Mouse (Mus musculus) right cerebral cortex, postnatal 36 days (tissue): ENCODE results near the gene Pla2g3.
A peak's percentile ranks its signal among the peaks of the same experiment; 100 is the strongest.

ENCODE experiments used
- DNase-seq, 2 experiments: peaks; one replicate each; pipeline ENCODE4 v3.0.0; 2022; ENCODE audit warnings: low spot score in 2 of 2, mixed read lengths in 1 of 2

Gene Pla2g3

DNA sequence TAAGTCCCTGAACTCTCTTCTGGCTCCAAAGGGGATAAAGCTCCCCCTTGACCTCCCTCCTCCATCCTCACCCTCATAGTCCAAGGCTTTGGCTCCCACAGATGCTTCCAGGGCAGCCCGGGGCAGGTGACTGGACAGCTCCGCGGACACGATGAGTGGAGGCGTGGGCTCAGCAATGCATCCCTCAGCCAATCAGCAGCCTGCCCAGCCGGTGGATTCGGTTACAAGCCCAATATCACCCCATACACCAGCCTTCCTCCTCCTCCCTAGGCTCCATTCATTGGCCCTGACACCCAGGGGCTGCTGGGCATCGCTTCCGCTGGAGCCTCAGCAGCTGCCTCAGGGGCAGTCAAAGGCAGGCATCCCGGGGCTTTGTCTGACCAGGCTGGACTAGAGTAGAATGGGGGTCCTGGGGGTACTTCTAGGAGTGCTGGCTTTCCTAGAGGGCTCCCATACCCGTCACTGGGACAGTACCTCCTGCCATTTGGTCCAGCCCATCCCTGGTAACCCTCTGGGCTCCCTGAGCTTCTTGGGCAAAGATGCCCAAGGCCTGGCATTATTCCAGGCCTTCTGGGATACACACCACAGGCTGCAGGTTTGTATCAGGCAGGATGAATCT is at the start of gene Pla2g3:
Gene Pla2g3, plus strand, starts transcription at position 333 of the 619 bp plus-strand sequence.
- no peak for DNase-seq

GRCm38 (mm10) chr11:3441696-3442443 is 46.2 kb upstream of the Pla2g3 start:
- DNase-seq = no peak

GRCm38 (mm10) chr11:3442677-3443076 is 45.4 kb upstream of the Pla2g3 start:
- no peak for DNase-seq

GRCm38 (mm10) chr11:3443091-3443490 is 45.0 kb upstream of the Pla2g3 start:
- no peak for DNase-seq

- no peak for DNase-seq
Measured at GRCm38 (mm10) chr11:3444875-3445274, 43.2 kb upstream of the Pla2g3 start.

DNA sequence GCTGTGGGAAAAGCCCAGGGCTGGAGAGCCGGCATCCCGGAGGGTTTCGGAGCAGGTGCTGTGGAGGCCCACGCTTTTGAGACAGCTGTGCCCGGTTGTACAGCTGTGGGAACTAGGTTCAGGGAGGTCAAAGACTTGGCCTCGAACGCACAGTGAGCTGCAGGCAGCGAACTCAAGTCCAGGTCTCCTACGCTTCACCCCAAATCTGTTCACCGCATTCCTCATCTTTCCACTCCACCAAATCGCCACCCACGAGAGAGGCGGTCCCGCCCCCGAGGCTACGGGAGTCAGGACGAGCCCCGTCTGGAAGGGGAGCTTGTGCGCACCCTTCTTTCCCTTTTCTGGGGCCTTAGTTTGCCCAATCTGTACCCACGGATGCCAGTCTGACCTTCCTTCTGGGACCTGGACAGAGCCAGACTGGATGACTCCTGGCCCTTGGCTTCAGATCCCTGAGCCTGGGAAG is 36.4 kb upstream of the Pla2g3 start:
- peak in 1 of 2 experiments; percentile 50 for DNase-seq

GRCm38 (mm10) chr11:3452167-3452639 is 35.9 kb upstream of the Pla2g3 start, which contains the start of gene Rnf185:
Gene Rnf185, minus strand, starts transcription at chr11:3452363.
- DNase-seq = peak; percentile 92 to 95

- DNase-seq = peak; percentile 11 to 25
Measured at GRCm38 (mm10) chr11:3452769-3453168, 35.3 kb upstream of the Pla2g3 start.

GRCm38 (mm10) chr11:3453467-3453866 is 34.6 kb upstream of the Pla2g3 start:
- DNase-seq = no peak

GRCm38 (mm10) chr11:3454506-3454905 is 33.6 kb upstream of the Pla2g3 start:
- no peak for DNase-seq

- peak; percentile 47 to 61 for DNase-seq
Measured at GRCm38 (mm10) chr11:3456354-3456753, 31.7 kb upstream of the Pla2g3 start.

GRCm38 (mm10) chr11:3458428-3459104 is 29.5 kb upstream of the Pla2g3 start:
- DNase-seq = no peak

- DNase-seq = no peak
Measured at GRCm38 (mm10) chr11:3459105-3459468, 29.0 kb upstream of the Pla2g3 start.

- no peak for DNase-seq
Measured at GRCm38 (mm10) chr11:3462846-3463245, 25.2 kb upstream of the Pla2g3 start.

DNA sequence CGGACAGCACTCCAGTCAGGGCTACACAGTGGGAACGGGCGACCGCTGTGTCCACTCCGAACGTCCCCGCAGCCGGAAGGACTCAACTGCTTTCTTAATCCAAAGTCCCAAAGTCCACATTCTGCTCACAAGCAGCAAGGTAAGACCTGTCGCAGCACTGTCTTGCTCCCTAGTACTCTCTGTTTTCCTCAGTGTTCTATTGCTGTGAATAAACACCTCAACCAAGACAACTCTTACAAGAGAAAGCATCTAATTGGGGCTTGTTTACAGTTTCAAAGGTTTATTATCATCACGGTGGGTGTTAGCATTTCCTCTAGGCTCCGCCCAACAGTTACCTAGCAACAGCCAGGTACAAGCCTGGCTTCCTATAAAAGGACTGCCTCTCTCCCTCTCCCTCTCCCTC is 16.6 kb upstream of the Pla2g3 start:
- no peak for DNase-seq

DNA sequence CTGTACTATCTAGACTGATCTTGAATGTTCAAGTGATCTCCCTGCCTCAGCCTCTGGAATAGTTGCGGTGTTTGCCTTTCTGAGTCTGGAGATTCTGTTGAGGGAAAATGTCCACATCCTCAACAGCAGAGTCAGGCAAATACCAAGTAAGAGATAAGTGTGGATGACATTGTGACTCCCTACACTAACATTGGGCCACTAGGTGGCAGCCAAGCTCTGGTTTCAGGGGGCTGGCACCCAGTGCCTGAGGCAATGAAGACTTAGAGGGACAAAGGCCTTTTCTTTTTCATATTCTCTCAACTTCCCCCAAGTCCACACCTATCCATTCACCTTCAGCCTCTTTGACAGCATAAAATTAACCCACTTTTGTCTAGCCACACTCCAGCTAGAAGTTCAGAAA is 15.6 kb upstream of the Pla2g3 start:
- DNase-seq = peak; percentile 47 to 57

DNA sequence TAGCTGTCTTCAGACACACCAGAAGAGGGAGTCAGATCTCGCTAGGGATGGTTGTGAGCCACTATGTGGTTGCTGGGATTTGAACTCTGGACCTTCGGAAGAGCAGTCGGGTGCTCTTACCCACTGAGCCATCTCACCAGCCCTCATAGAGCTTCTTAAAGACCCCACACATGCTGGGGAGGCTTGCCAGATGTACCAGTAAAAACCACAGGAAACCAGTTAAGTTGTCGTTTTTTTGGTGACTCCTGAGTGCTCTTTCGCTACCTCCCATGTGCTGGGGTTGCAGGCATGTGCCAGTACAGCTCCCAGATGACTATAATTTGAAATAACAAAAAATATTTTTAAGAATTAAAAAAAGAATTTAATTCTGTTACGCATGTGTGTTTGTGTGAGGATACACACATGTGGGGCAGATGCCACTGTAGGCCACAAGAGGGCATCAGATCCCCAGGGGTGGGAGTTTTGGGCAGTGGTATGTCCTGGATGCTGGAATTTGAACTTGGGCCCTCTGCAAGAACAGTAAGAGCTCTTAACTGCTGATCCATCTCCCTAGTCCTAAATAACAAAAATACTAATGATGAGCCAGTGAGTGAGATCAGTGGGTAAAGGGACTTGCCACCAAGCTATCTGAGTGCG is 13.5 kb upstream of the Pla2g3 start:
- no peak for DNase-seq

- no peak for DNase-seq
Measured at GRCm38 (mm10) chr11:3475489-3475888, 12.6 kb upstream of the Pla2g3 start.

GRCm38 (mm10) chr11:3483980-3484642 is 4.0 kb upstream of the Pla2g3 start:
- peak; percentile 41 for DNase-seq

DNA sequence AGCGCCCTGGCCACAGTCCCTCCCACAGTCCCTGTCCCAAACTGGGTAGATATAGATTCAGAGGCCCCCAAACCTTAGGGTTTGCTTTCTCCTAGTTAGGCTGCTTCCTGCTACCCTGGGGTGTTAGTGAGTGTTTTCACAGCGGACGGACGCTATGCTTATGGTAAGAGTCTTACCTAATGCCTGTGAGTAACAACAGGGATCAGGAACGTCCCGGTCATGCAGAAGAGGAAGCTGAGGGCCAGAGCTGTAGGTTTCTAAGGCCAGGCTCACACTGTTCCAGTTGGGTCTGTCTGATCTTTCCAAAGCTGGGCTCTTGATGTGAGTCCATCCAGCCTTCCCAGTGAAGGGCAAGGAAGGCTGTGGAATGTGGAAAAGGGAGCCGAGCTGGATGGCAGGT is 1.7 kb upstream of the Pla2g3 start:
- no peak for DNase-seq

DNA sequence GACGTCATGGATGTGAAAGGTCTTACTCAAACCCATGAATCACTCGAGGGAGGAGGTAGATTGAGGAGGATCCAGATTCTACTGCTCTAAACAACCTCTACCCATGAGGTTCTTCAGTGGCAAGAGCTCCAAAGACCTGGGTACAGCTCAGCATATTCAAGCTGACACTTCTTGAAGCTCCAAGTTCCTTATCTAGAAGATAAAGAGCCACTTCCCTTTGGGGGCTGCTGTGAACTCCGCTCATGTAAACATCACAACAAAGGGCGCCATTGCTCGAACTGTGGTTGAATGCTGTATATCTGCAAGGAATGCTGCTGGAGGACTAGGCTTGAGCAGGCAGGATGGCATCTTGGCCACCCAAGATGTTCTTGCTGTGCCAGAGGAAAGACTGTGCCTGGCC is 952 bp downstream of the Pla2g3 start:
- no peak for DNase-seq
